Mouse (Mus musculus) heart, postnatal 36 days (tissue): Measurements from ENCODE around the gene Pde6c. TPM values are rescaled to one million over a fixed set of nuclear protein-coding genes. Genes with fewer than 3 reads are reported as not detected.
A peak's percentile ranks its signal among the peaks of the same experiment; 100 is the strongest.

Experiments used
- DNase-seq, 2 experiments: peaks; one replicate each; pipeline ENCODE4 v3.0.0; 2021 to 2022
- intact Hi-C: fragments of 180-260 bp; cut with DNase I; formaldehyde crosslinking; loops from one replicate; pipeline ENCODE4 v1.15.1; 2025
- total RNA-seq, 2 experiments: library from RNA; stranded (reverse); gene quantifications; 2 replicates each; pipeline ENCODE4 v1.2.3; 2021

Pde6c gene
- total RNA-seq: not detected

- intact Hi-C loops: no loop called here
- no peak for DNase-seq
Observed at GRCm38 (mm10) chr19:38132481-38132880, at the start of gene Pde6c. TSS of gene Pde6c (plus strand) at chr19:38132781.

- intact Hi-C loops: loop anchor here (10.0 kb wide), 1 partner anchor 272 kb away; no protein-coding TSS in a partner anchor
Observed at GRCm38 (mm10) chr19:38082931-38083525, 49.6 kb upstream of the Pde6c start.

GRCm38 (mm10) chr19:38085841-38086240 is 46.7 kb upstream of the Pde6c start:
- no peak for DNase-seq
- intact Hi-C loops: loop anchor here (5.0 to 10.0 kb wide), 2 partner anchors 116 to 269 kb away; no protein-coding TSS in a partner anchor

More at GRCm38 (mm10) chr19:38082931-38083525, 49.6 kb upstream of the Pde6c start:
- DNase-seq: no peak

- intact Hi-C loops: loop anchor here (5.0 to 10.0 kb wide), 2 partner anchors 115 to 268 kb away; no protein-coding TSS in a partner anchor
- DNase-seq: peak; percentile 13 to 20
Observed at GRCm38 (mm10) chr19:38086948-38087551, 45.5 kb upstream of the Pde6c start.

- DNase-seq: no peak
- intact Hi-C loops: loop anchor here (5.0 to 10.0 kb wide), 2 partner anchors 113 to 265 kb away; no protein-coding TSS in a partner anchor
Observed at GRCm38 (mm10) chr19:38089358-38089757, 43.2 kb upstream of the Pde6c start.

GRCm38 (mm10) chr19:38091512-38091985 is 41.0 kb upstream of the Pde6c start:
- DNase-seq: no peak
- intact Hi-C loops: no loop called here

- DNase-seq: no peak
- intact Hi-C loops: no loop called here
Observed at GRCm38 (mm10) chr19:38096231-38096630, 36.4 kb upstream of the Pde6c start.

- DNase-seq: no peak
- intact Hi-C loops: no loop called here
Observed at GRCm38 (mm10) chr19:38096858-38097758, 35.5 kb upstream of the Pde6c start, which contains the start of gene Ffar4. TSS of gene Ffar4 (plus strand) at chr19:38097071.

GRCm38 (mm10) chr19:38107871-38108270 is 24.7 kb upstream of the Pde6c start:
- intact Hi-C loops: no loop called here
- no peak for DNase-seq

- no peak for DNase-seq
- intact Hi-C loops: no loop called here
Observed at GRCm38 (mm10) chr19:38109506-38110242, 22.9 kb upstream of the Pde6c start.

GRCm38 (mm10) chr19:38111056-38111455 is 21.5 kb upstream of the Pde6c start:
- intact Hi-C loops: no loop called here
- DNase-seq: no peak

GRCm38 (mm10) chr19:38112575-38112974 is 20.0 kb upstream of the Pde6c start:
- intact Hi-C loops: no loop called here
- no peak for DNase-seq

GRCm38 (mm10) chr19:38114834-38115491 is 17.6 kb upstream of the Pde6c start:
- DNase-seq: no peak
- intact Hi-C loops: no loop called here

GRCm38 (mm10) chr19:38120123-38120760 is 12.3 kb upstream of the Pde6c start:
- DNase-seq: no peak
- intact Hi-C loops: no loop called here

GRCm38 (mm10) chr19:38123921-38124320 is 8.7 kb upstream of the Pde6c start:
- intact Hi-C loops: no loop called here
- no peak for DNase-seq

GRCm38 (mm10) chr19:38124401-38125218 is 8.0 kb upstream of the Pde6c start:
- peak; percentile 19 to 36 for DNase-seq
- intact Hi-C loops: no loop called here

GRCm38 (mm10) chr19:38125219-38125610 is 7.4 kb upstream of the Pde6c start, which contains the start of gene Rbp4:
TSS of gene Rbp4 (minus strand) at chr19:38125281.
- intact Hi-C loops: no loop called here
- no peak for DNase-seq

- no peak for DNase-seq
- intact Hi-C loops: no loop called here
Observed at GRCm38 (mm10) chr19:38126656-38127055, 5.9 kb upstream of the Pde6c start.
